Mouse (Mus musculus): ENCODE measurements around the gene Maml3. TPM values are rescaled to one million over a fixed set of nuclear protein-coding genes. Genes with fewer than 3 reads are reported as not detected.

Maml3 gene
- polyA plus RNA-seq, 1 experiment: 2.2 TPM

DNA sequence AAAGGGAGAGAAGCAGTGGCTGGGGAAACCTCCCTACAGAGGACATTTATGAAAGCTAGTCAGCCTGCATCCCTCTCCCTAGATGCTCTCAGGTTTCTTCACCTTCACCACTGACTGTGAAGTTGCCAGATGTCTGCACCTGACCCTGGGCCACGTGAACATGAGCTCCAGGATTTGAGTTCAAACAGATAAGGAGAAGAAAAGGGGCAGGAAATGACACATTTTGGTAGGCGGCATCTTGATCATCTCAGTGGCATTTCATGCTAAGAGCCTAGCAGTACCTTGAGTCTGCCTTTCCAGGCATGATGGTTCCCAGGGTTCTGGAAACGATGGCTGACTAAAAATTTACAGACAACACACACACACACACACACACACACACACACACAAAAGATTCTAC is 345.3 kb downstream of the Maml3 start:
- H3K36me3 ChIP-seq (ENCODE audit: control insufficient read depth, insufficient read depth): no peaks in the 10 kb centered on the region
- TF ChIP-seq USF1 (IDR thresholded peaks at IDR 0.05; ENCODE audit: low read depth) (no peak), MAX (IDR thresholded peaks at IDR 0.05) (no peak)
- H3K79me3 ChIP-seq (ENCODE audit: low read depth): no peaks in the 10 kb centered on the region
- H3K27me3 ChIP-seq (ENCODE audit: control insufficient read depth, insufficient read depth, insufficient read length): no peaks in the 10 kb centered on the region
- no peak overlapping the region for H3K4me3 ChIP-seq (ENCODE audit: insufficient read depth, poor library complexity, severe bottlenecking)
- no peak overlapping the region for H3ac ChIP-seq (ENCODE audit: control insufficient read depth, insufficient read length, low read depth)
- H3K79me2 ChIP-seq (ENCODE audit: control insufficient read depth, insufficient read depth): no peaks in the 10 kb centered on the region

DNA sequence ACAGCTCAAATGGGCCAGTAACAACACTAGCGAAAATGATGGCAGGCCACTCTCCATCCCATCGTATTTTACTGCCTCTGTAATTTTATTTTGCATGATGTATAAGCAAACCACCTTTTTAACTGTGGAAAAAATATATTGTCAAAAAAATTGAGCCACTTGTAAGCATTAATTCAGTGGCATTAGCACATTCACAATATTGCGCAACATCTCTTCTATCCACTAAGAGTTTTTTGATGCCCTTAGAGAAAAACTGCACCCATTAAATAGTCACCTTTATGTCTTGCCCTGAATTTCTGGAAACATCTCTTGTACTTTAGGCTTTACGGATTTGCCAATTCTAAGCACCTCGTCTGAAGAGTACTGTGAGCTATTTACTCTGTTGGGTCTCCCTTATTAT is 347.8 kb downstream of the Maml3 start:
- H3ac ChIP-seq (ENCODE audit: control insufficient read depth, insufficient read length, low read depth): no peak overlapping the region
- H3K27me3 ChIP-seq (ENCODE audit: control insufficient read depth, insufficient read depth, insufficient read length): no peaks in the 10 kb centered on the region
- no peaks in the 10 kb centered on the region for H3K79me3 ChIP-seq (ENCODE audit: low read depth)
- no peak for TF ChIP-seq MAX (IDR thresholded peaks at IDR 0.05)
- peak; percentile 84 for TF ChIP-seq CEBPB (IDR thresholded peaks at IDR 0.05; ENCODE audit: low read depth)
- H3K36me3 ChIP-seq (ENCODE audit: control insufficient read depth, insufficient read depth): no peaks in the 10 kb centered on the region
- H3K4me3 ChIP-seq (ENCODE audit: insufficient read depth, poor library complexity, severe bottlenecking): no peak overlapping the region
- no peaks in the 10 kb centered on the region for H3K79me2 ChIP-seq (ENCODE audit: control insufficient read depth, insufficient read depth)

DNA sequence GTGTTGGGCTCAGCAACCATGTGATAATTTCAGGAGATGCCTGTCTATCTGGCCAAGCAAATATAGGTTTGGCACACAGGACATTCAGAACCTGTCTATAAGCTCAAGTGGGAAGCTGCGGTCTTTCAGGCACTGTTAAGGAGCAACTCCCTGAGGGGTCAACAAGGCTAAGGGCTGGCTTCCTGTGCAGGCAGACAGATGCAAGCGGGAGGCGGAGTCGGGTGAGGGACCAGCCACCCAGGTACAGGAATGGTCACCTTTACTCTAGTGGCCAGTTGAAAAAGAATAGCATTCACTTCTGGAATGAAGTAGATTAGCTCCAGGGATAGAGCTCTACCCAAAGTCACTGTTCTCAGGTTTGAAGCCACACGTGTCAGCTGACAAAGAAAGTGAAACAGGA is 348.6 kb downstream of the Maml3 start:
- Histone ChIP-seq H3K36me3 (ENCODE audit: control insufficient read depth, insufficient read depth) (no peaks in the 10 kb centered on the region), H3ac (ENCODE audit: control insufficient read depth, insufficient read length, low read depth) (no peak overlapping the region), H3K79me2 (ENCODE audit: control insufficient read depth, insufficient read depth) (no peaks in the 10 kb centered on the region), H3K79me3 (ENCODE audit: low read depth) (no peaks in the 10 kb centered on the region), H3K27me3 (ENCODE audit: control insufficient read depth, insufficient read depth, insufficient read length) (no peaks in the 10 kb centered on the region), H3K4me3 (ENCODE audit: insufficient read depth, poor library complexity, severe bottlenecking) (no peak overlapping the region)
- TF ChIP-seq MYOG (IDR thresholded peaks at IDR 0.05; ENCODE audit: control insufficient read depth, extremely low read depth, insufficient read length): no peak
- TF ChIP-seq CTCF (IDR thresholded peaks at IDR 0.05; ENCODE audit: control insufficient read depth, insufficient read depth, insufficient read length): no peak
- TF ChIP-seq CEBPB (IDR thresholded peaks at IDR 0.05; ENCODE audit: low read depth): no peak
- TF ChIP-seq FOSL1 (IDR thresholded peaks at IDR 0.05; ENCODE audit: insufficient read depth, low read length, poor library complexity, severe bottlenecking): no peak
- no peak for TF ChIP-seq MAX (IDR thresholded peaks at IDR 0.05)
- no peak for TF ChIP-seq MYOD1 (IDR thresholded peaks at IDR 0.05; ENCODE audit: control insufficient read depth, insufficient read length, low read depth)
- no peak for TF ChIP-seq USF1 (IDR thresholded peaks at IDR 0.05; ENCODE audit: low read depth)

DNA sequence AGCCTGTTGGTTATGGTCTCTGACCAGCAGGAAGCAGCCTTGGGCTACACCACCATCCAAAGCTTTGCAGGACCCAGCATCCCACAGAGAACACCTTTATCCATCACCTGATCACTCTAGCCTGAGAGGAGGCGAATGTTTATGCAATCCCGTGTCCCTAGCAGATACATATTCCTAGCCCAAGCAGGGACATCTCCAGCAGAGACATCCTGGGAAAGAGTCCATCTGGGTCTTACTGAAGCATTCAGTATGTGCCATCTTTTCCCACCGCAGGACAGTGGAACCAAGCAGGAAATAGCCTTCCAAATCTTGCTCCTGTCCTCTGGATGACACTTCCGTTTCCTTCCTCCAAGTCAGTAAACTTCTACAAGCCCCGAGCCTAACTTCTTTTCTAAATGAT is 351.6 kb downstream of the Maml3 start:
- Histone ChIP-seq H3K79me3 (ENCODE audit: low read depth) (no peaks in the 10 kb centered on the region), H3K79me2 (ENCODE audit: control insufficient read depth, insufficient read depth) (no peaks in the 10 kb centered on the region), H3K36me3 (ENCODE audit: control insufficient read depth, insufficient read depth) (no peaks in the 10 kb centered on the region), H3K27me3 (ENCODE audit: control insufficient read depth, insufficient read depth, insufficient read length) (no peaks in the 10 kb centered on the region), H3K4me3 (ENCODE audit: insufficient read depth, poor library complexity, severe bottlenecking) (no peak overlapping the region), H3ac (ENCODE audit: control insufficient read depth, insufficient read length, low read depth) (no peak overlapping the region)
- TF ChIP-seq MAX (IDR thresholded peaks at IDR 0.05) (no peak), MYOD1 (IDR thresholded peaks at IDR 0.05; ENCODE audit: control insufficient read depth, insufficient read length, low read depth) (no peak), CTCF (IDR thresholded peaks at IDR 0.05; ENCODE audit: control insufficient read depth, insufficient read depth, insufficient read length) (no peak), CEBPB (IDR thresholded peaks at IDR 0.05; ENCODE audit: low read depth) (no peak), USF1 (IDR thresholded peaks at IDR 0.05; ENCODE audit: low read depth) (no peak), FOSL1 (IDR thresholded peaks at IDR 0.05; ENCODE audit: insufficient read depth, low read length, poor library complexity, severe bottlenecking) (no peak)

DNA sequence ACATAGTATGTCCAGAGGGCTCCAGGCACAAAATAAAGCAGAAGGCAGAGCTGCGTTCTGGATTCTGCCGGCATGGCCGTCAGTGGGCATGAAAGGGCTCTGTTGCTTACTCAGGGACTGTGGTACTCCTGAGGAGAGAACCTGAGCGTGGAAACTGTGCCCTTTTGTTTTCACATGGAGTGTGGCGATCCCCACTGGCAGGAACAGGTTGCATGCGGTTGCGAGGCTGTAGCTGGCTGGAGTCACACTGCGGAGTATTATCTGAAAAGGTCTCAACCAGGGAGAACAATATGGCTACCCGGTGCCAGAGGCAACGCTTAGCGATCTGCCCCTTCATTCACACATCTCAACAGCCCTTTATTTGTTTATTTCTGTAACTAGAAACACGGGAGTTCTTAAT is 353.4 kb downstream of the Maml3 start:
- Histone ChIP-seq H3K27me3 (ENCODE audit: control insufficient read depth, insufficient read depth, insufficient read length) (no peaks in the 10 kb centered on the region), H3K79me3 (ENCODE audit: low read depth) (no peaks in the 10 kb centered on the region), H3K36me3 (ENCODE audit: control insufficient read depth, insufficient read depth) (no peaks in the 10 kb centered on the region), H3ac (ENCODE audit: control insufficient read depth, insufficient read length, low read depth) (no peak overlapping the region), H3K79me2 (ENCODE audit: control insufficient read depth, insufficient read depth) (no peaks in the 10 kb centered on the region), H3K4me3 (ENCODE audit: insufficient read depth, poor library complexity, severe bottlenecking) (no peak overlapping the region)
- TF ChIP-seq MYOD1 (IDR thresholded peaks at IDR 0.05; ENCODE audit: control insufficient read depth, insufficient read length, low read depth) (no peak), USF1 (IDR thresholded peaks at IDR 0.05; ENCODE audit: low read depth) (no peak), MYOG (IDR thresholded peaks at IDR 0.05; ENCODE audit: control insufficient read depth, extremely low read depth, insufficient read length) (no peak)

DNA sequence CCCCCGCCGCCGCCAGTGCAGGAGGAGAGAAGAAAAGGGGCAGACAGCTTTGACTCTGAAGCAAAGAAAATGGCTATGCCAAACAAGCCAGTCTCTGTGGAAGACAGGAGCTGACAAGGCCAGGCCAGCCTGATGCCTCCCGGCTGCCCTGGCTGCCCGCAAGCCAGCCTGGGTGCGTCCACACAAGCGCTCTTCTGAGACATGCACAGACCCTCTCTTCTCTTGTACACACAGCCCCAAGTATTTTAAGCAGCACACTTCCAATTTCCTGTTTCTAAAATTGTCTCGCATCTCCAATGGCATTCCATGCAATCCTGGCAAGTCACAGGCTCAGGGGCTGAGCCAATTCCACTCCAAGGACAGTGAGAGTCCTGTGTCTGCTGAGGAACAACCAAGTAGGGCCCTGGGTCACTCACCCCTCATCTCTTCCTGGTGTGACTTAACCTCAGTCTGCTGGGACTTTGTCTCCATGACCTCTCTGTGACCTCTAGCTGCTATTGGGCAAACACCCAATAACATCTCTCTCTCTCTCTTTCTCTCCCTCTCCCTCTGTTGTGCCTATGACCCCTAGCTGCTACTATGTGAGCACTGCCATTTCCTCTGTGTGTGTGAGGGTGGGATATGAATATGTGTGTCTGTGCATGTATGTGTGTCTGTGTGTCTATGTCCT is 354.9 kb downstream of the Maml3 start:
- H3K36me3 ChIP-seq (ENCODE audit: control insufficient read depth, insufficient read depth): no peaks in the 10 kb centered on the region

More for the DNA sequence above, 354.9 kb downstream of the Maml3 start:
- H3K4me3 ChIP-seq (ENCODE audit: insufficient read depth, poor library complexity, severe bottlenecking): no peak overlapping the region
- H3K79me3 ChIP-seq (ENCODE audit: low read depth): no peaks in the 10 kb centered on the region
- H3ac ChIP-seq (ENCODE audit: control insufficient read depth, insufficient read length, low read depth): no peak overlapping the region
- no peaks in the 10 kb centered on the region for H3K79me2 ChIP-seq (ENCODE audit: control insufficient read depth, insufficient read depth)
- TF ChIP-seq CEBPB (IDR thresholded peaks at IDR 0.05; ENCODE audit: low read depth) (no peak), MYOD1 (IDR thresholded peaks at IDR 0.05; ENCODE audit: control insufficient read depth, insufficient read length, low read depth) (no peak), CTCF (IDR thresholded peaks at IDR 0.05; ENCODE audit: control insufficient read depth, insufficient read depth, insufficient read length) (no peak), FOSL1 (IDR thresholded peaks at IDR 0.05; ENCODE audit: insufficient read depth, low read length, poor library complexity, severe bottlenecking) (no peak), MAX (IDR thresholded peaks at IDR 0.05) (no peak), USF1 (IDR thresholded peaks at IDR 0.05; ENCODE audit: low read depth) (no peak)
- H3K27me3 ChIP-seq (ENCODE audit: control insufficient read depth, insufficient read depth, insufficient read length): no peaks in the 10 kb centered on the region

Measured in C2C12 (cell line).